Mouse (Mus musculus) thymus, adult 2 months (tissue): Measurements from ENCODE around the gene Rnf220. TPM values are rescaled to one million over a fixed set of nuclear protein-coding genes. Genes with fewer than 3 reads are reported as not detected.
A peak's percentile ranks its signal among the peaks of the same experiment; 100 is the strongest.

Experiments
- DNase-seq: peaks from one replicate; pipeline ENCODE4 v3.0.0; 2021
- H3K27ac ChIP-seq: fragments of 200-500 bp; 2 replicates; pipeline ENCODE4 v1.5.1; 2012; ENCODE audit warnings: low read length, control low read depth; ENCODE audit not compliant: control insufficient read depth, insufficient read depth
- H3K27me3 ChIP-seq: fragments of 200-500 bp; 2 replicates; pipeline ENCODE4 v1.6.1; 2012; ENCODE audit warnings: mild to moderate bottlenecking, low read length, moderate library complexity, mixed read lengths; ENCODE audit not compliant: control insufficient read depth, insufficient read depth
- H3K36me3 ChIP-seq: fragments of 200-500 bp; 2 replicates; pipeline ENCODE4 v1.6.1; 2012; ENCODE audit warnings: mild to moderate bottlenecking, low read length, moderate library complexity; ENCODE audit not compliant: control insufficient read depth, insufficient read depth
- H3K4me1 ChIP-seq: fragments of 200-500 bp; replicated peaks from 2 replicates; pipeline ENCODE4 v1.6.1; 2012; ENCODE audit warnings: low read length; ENCODE audit not compliant: control insufficient read depth, insufficient read depth
- H3K4me3 ChIP-seq: fragments of 200-500 bp; 2 replicates; pipeline ENCODE4 v1.5.1; 2012; ENCODE audit warnings: mild to moderate bottlenecking, low read length, control low read depth, moderate library complexity; ENCODE audit not compliant: control insufficient read depth, insufficient read depth
- CTCF ChIP-seq: fragments of 200-500 bp; IDR thresholded peaks from 2 replicates; pipeline ENCODE4 v1.5.1; 2012; ENCODE audit warnings: mild to moderate bottlenecking, control low read depth, low read length, moderate library complexity, borderline replicate concordance; ENCODE audit not compliant: control insufficient read depth, poor library complexity, insufficient read depth; ENCODE audit errors: extremely low read depth
- POLR2A ChIP-seq: fragments of 200-500 bp; IDR thresholded peaks from 2 replicates; pipeline ENCODE4 v1.6.1; 2012; ENCODE audit warnings: mild to moderate bottlenecking, low read length, control low read depth, moderate library complexity; ENCODE audit not compliant: control insufficient read depth, poor library complexity, insufficient read depth; ENCODE audit errors: extremely low read depth
- WGBS: fragments of 180-500 bp; shearing (Covaris S2); methylation state at CpG from one replicate; pipeline ENCODE4 v1.1.7; 2018; 5-methylcytosine and 5-hydroxymethylcytosine counted together
- polyA plus RNA-seq: library from polyadenylated mRNA; depleted of rRNA; stranded (reverse); fragments of >200 nt; gene quantifications from 2 replicates; pipeline ENCODE4 v1.2.3, GENCODE M21; 2012

Rnf220 gene
- polyA plus RNA-seq, 1 experiment = 178 TPM

- H3K36me3 ChIP-seq = peaks cover 21% of the 10 kb centered on the region
- no peaks in the 10 kb centered on the region for H3K27me3 ChIP-seq
- 1% methylated on average over 74 of the region's 80 CpGs for WGBS
- peak overlapping the region; percentile 54 for H3K4me3 ChIP-seq
- peak overlapping the region; percentile 35; the same call in 1 of the 2 replicates for H3K27ac ChIP-seq
- peaks cover 9% of the 10 kb centered on the region for H3K4me1 ChIP-seq
- DNase-seq = peak; percentile 77
- TF ChIP-seq POLR2A (peak; percentile 79), CTCF (0 out of 2 replicates have a peak, but pooled peaks have one; percentile 5)
These were observed 207.7 kb downstream of the Rnf220 start for GRCm38 (mm10) chr4:117288927-117289801.

GRCm38 (mm10) chr4:117288277-117288926 is 208.4 kb downstream of the Rnf220 start:
- DNase-seq = no peak
- H3K4me3 ChIP-seq = peak overlapping the region; percentile 54
- peak overlapping the region; percentile 35; the same call in 1 of the 2 replicates for H3K27ac ChIP-seq
- peaks cover 9% of the 10 kb centered on the region for H3K4me1 ChIP-seq
- H3K27me3 ChIP-seq = no peaks in the 10 kb centered on the region
- H3K36me3 ChIP-seq = peaks cover 26% of the 10 kb centered on the region
- TF ChIP-seq POLR2A (no peak), CTCF (no peak)
- 78% methylated on average over 25 of the region's 25 CpGs for WGBS

- H3K36me3 ChIP-seq = peaks cover 46% of the 10 kb centered on the region
- peaks cover 7% of the 10 kb centered on the region for H3K4me1 ChIP-seq
- TF ChIP-seq POLR2A (no peak), CTCF (no peak)
- H3K27ac ChIP-seq = no peak overlapping the region
- DNase-seq = no peak
- H3K4me3 ChIP-seq = no peak overlapping the region
- no peaks in the 10 kb centered on the region for H3K27me3 ChIP-seq
- 97% methylated on average over 4 of the region's 4 CpGs for WGBS
These were observed 212.5 kb downstream of the Rnf220 start for GRCm38 (mm10) chr4:117284363-117284762.

GRCm38 (mm10) chr4:117283271-117284191 is 213.3 kb downstream of the Rnf220 start:
- no peaks in the 10 kb centered on the region for H3K27me3 ChIP-seq
- peaks cover 5% of the 10 kb centered on the region for H3K4me1 ChIP-seq
- no peak for TF ChIP-seq POLR2A
- no peak for TF ChIP-seq CTCF
- H3K27ac ChIP-seq = no peak overlapping the region
- no peak overlapping the region for H3K4me3 ChIP-seq
- H3K36me3 ChIP-seq = peaks cover 54% of the 10 kb centered on the region
- DNase-seq = no peak
- WGBS = 96% methylated on average over 22 of the region's 22 CpGs

GRCm38 (mm10) chr4:117281090-117281845 is 215.6 kb downstream of the Rnf220 start:
- no peak for TF ChIP-seq POLR2A
- no peak for TF ChIP-seq CTCF
- no peak overlapping the region for H3K27ac ChIP-seq
- H3K36me3 ChIP-seq = peaks cover 74% of the 10 kb centered on the region
- no peak overlapping the region for H3K4me3 ChIP-seq
- H3K4me1 ChIP-seq = no peaks in the 10 kb centered on the region
- DNase-seq = no peak
- 94% methylated on average over 19 of the region's 19 CpGs for WGBS
- no peaks in the 10 kb centered on the region for H3K27me3 ChIP-seq
